Comparison of ENCODE assay signal across 44 mouse cellular contexts in the genomic region with DNA sequence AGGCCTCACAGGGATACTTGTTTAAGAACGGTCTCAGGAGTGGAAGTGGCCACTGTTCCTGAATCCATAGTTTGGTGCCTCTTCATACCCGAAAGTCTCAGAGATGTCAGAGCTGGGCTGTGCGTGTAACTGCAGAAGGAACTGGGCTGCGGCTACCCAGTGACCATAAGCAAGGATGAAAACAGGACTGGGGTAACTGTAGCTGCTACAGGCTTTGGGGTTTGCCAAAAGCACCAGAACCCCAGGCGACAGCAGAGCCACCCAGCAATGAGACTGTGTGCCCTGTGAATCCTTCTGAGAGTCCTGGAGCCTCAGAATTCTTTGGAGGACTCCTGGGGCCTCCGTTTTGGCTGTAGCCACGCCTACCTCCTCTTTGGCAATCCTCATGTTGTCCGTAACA. TPM values are rescaled to one million over a fixed set of nuclear protein-coding genes. Genes with fewer than 3 reads are reported as not detected.
"Had no signal": no experiment of that assay in that cellular context is flagged by ENCODE, and none has a peak within 500 bp of the region (broad histone marks: within the 10 kb centered on the region; RNA-seq: fewer than 3 reads in every experiment).

No protein-coding gene starts in this region.

- H3K9ac ChIP-seq: heart, embryonic 12.5 days; hindbrain, embryonic 13.5 days; hindbrain, embryonic 15.5 days; kidney, embryonic 15.5 days; limb, embryonic 13.5 days; limb, embryonic 15.5 days; liver, embryonic 12.5 days; liver, embryonic 14.5 days had no signal

- ATAC-seq: hindbrain, postnatal 0 days; intestine, embryonic 16.5 days; liver, embryonic 12.5 days had no signal

- H3K36me3 ChIP-seq: heart, embryonic 10.5 days; heart, embryonic 12.5 days; hindbrain, embryonic 13.5 days; hindbrain, embryonic 15.5 days; kidney, embryonic 15.5 days; limb, embryonic 13.5 days; limb, embryonic 15.5 days; liver, embryonic 12.5 days had no signal

- H3K4me3 ChIP-seq: heart, embryonic 10.5 days; heart, embryonic 12.5 days; hindbrain, embryonic 13.5 days; hindbrain, embryonic 15.5 days; kidney, embryonic 15.5 days; limb, embryonic 13.5 days; limb, embryonic 15.5 days; liver, embryonic 12.5 days had no signal

- H3K27ac ChIP-seq: heart, embryonic 10.5 days; hindbrain, embryonic 13.5 days; hindbrain, embryonic 15.5 days; hindbrain, postnatal 0 days; kidney, embryonic 15.5 days; kidney, postnatal 0 days; limb, embryonic 13.5 days; limb, embryonic 15.5 days; liver, embryonic 12.5 days; liver, embryonic 14.5 days had no signal

- DNase-seq: gastrocnemius, postnatal 14 days; gastrocnemius, postnatal 36 days; heart, adult 18-20 months; heart, postnatal 10 days; heart, postnatal 36 days; kidney, adult 11 months; kidney, adult 2 months; kidney, adult 9 months; kidney, postnatal 14 days; kidney, postnatal 36 days; layer of hippocampus, adult 9-11 months; layer of hippocampus, postnatal 36 days; left cerebral cortex, postnatal 4 days had no signal

- H3K4me2 ChIP-seq: heart, embryonic 12.5 days; hindbrain, embryonic 13.5 days; hindbrain, embryonic 15.5 days; kidney, embryonic 15.5 days; limb, embryonic 13.5 days; limb, embryonic 15.5 days; liver, embryonic 12.5 days had no signal

- H3K9me3 ChIP-seq: heart, embryonic 10.5 days; heart, embryonic 12.5 days; hindbrain, embryonic 13.5 days; hindbrain, embryonic 15.5 days; kidney, embryonic 15.5 days; limb, embryonic 13.5 days; limb, embryonic 15.5 days; liver, embryonic 12.5 days had no signal

- H3K27me3 ChIP-seq: heart, embryonic 12.5 days; hindbrain, embryonic 13.5 days; hindbrain, embryonic 15.5 days; kidney, embryonic 15.5 days; limb, embryonic 13.5 days; limb, embryonic 15.5 days had no signal

RNA-seq across cellular contexts. Expression of a gene that starts 25.7 kb away (rescaled TPM):
- total RNA-seq: hematopoietic stem cell, adult 5-6 weeks had no signal

RNA-seq across cellular contexts. Expression of a gene that starts 35.9 kb away (rescaled TPM):
- total RNA-seq: gastrocnemius, adult 18-20 months; gastrocnemius, adult 8-10 months; gastrocnemius, postnatal 14 days; gastrocnemius, postnatal 36 days; heart, adult 18-20 months; heart, adult 8-10 months; heart, postnatal 10 days; heart, postnatal 36 days; hematopoietic stem cell, adult 5-6 weeks; hindbrain, postnatal 0 days; layer of hippocampus, adult 18-20 months; layer of hippocampus, adult 8-10 months; layer of hippocampus, postnatal 14 days; layer of hippocampus, postnatal 36 days; left cerebral cortex, adult 18-20 months; left cerebral cortex, adult 8-10 months; left cerebral cortex, postnatal 10 days; left cerebral cortex, postnatal 25 days; left cerebral cortex, postnatal 4 days; liver, adult 2 months had no signal
- polyA plus RNA-seq: gonadal fat pad, adult 2 months; heart, embryonic 10.5 days; heart, embryonic 12.5 days; heart, embryonic 14.5 days; heart, embryonic 16.5 days; hindbrain, embryonic 11.5 days; hindbrain, embryonic 13.5 days; hindbrain, embryonic 15.5 days; hindbrain, postnatal 0 days; intestine, embryonic 14.5 days; intestine, embryonic 16.5 days; kidney, adult 2 months; kidney, embryonic 15.5 days; kidney, postnatal 0 days; large intestine, adult 2 months; limb, embryonic 11.5 days; limb, embryonic 13.5 days; limb, embryonic 15.5 days; liver, adult 2 months; liver, embryonic 12.5 days; liver, embryonic 14.5 days had no signal
